Mouse (Mus musculus) forebrain, embryonic 11.5 days (tissue): Measurements from ENCODE around the gene Rab3c. TPM values are rescaled to one million over a fixed set of nuclear protein-coding genes. Genes with fewer than 3 reads are reported as not detected.

Source experiments
- ATAC-seq: fragments of 200-750 bp; cut with Nextera tagmentation; replicated peaks from 2 replicates; pipeline ENCODE4 v1.8.0; 2017; ENCODE audit warnings: moderate TSS enrichment; ENCODE audit not compliant: low FRiP score
- DNase-seq: peaks from one replicate; pipeline ENCODE4 v3.0.0-alpha.2; 2017; ENCODE audit warnings: low spot score
- H3K27ac ChIP-seq: fragments of 300-500 bp; sonication (generic); 2 replicates; pipeline ENCODE4 v1.5.1; 2014; ENCODE audit warnings: low read depth, low read length
- H3K27me3 ChIP-seq: fragments of 300-500 bp; sonication (generic); 2 replicates; pipeline ENCODE4 v1.6.1; 2014; ENCODE audit warnings: mild to moderate bottlenecking, low read length, mixed read lengths; ENCODE audit not compliant: control insufficient read depth, insufficient read depth
- H3K36me3 ChIP-seq: fragments of 300-500 bp; sonication (generic); 2 replicates; pipeline ENCODE4 v1.6.1; 2014; ENCODE audit warnings: mild to moderate bottlenecking, low read length, moderate library complexity, mixed read lengths; ENCODE audit not compliant: control insufficient read depth, insufficient read depth
- H3K4me1 ChIP-seq: fragments of 300-500 bp; sonication (generic); replicated peaks from 2 replicates; pipeline ENCODE4 v1.6.1; 2014; ENCODE audit warnings: low read length, mixed read lengths; ENCODE audit not compliant: control insufficient read depth, insufficient read depth
- H3K4me2 ChIP-seq: fragments of 300-500 bp; sonication (generic); 2 replicates; pipeline ENCODE4 v1.6.1; 2014; ENCODE audit warnings: low read depth, mild to moderate bottlenecking, low read length, moderate library complexity, mixed read lengths; ENCODE audit not compliant: severe bottlenecking
- H3K4me3 ChIP-seq: fragments of 300-500 bp; sonication (generic); 2 replicates; pipeline ENCODE4 v1.5.1; 2014; ENCODE audit warnings: low read depth, low read length
- H3K9ac ChIP-seq: fragments of 300-500 bp; sonication (generic); 2 replicates; pipeline ENCODE4 v1.6.1; 2014; ENCODE audit warnings: low read length
- H3K9me3 ChIP-seq: fragments of 300-500 bp; sonication (generic); 2 replicates; pipeline ENCODE4 v1.6.1; 2016; ENCODE audit warnings: low read length, mixed read lengths; ENCODE audit not compliant: control insufficient read depth
- WGBS: fragments of 180-500 bp; shearing (Covaris S2); extraction: QIAGEN DNeasy Blood & Tissue Kit; methylation state at CpG from one replicate; pipeline ENCODE4 v1.1.7; 2014; 5-methylcytosine and 5-hydroxymethylcytosine counted together
- polyA plus RNA-seq: library from polyadenylated mRNA; unstranded; fragments of >200 nt; fragmentation: Nextera tagmentation; extraction: Ambion mirVana; gene quantifications from 2 replicates; pipeline ENCODE4 v1.2.1, GENCODE M21; 2014

Gene Rab3c
- polyA plus RNA-seq, 1 experiment from 2014 or later = 15.5 TPM

DNA sequence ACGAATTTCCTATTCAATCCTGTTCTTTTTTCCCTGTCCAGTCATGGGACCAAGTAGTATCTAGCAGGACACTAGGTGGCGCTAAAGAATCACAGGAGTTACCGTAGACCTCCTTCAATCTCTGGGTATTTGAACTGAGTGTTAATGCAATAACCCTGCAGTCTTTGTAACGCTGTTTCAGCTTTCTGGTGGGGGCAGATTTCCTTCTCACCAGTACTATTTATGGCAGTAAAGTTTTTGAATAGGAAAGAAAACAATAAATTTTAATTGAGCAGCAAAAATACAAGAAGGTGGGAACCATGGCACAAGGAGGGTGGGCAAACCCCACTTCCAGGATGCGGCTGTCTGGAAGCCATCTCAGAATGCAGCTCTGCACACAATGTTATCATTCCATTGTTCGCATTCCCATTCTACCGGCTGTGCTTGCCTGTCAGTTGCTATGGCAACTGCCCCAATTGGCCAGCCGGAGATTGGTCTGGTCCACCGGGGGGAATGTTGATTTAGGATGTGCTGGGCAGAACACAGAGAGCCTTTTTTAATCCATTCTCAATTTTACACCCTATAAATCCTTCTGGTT lies 217.9 kb downstream of the Rab3c start:
- ATAC-seq (peak; percentile 96), DNase-seq (peak; percentile 72)
- no peak overlapping the region; the same call in 1 of the 2 replicates for H3K9ac ChIP-seq
- no peaks in the 10 kb centered on the region for H3K27me3 ChIP-seq
- no peak overlapping the region for H3K4me3 ChIP-seq
- H3K27ac ChIP-seq = no peak overlapping the region
- H3K4me1 ChIP-seq = no peaks in the 10 kb centered on the region
- WGBS = 12% methylated on average over 9 of the region's 9 CpGs
- H3K9me3 ChIP-seq = no peaks in the 10 kb centered on the region
- H3K4me2 ChIP-seq = peak overlapping the region; percentile 29; the same call in 1 of the 2 replicates
- no peaks in the 10 kb centered on the region for H3K36me3 ChIP-seq

GRCm38 (mm10) chr13:110062288-110062687 lies 218.5 kb downstream of the Rab3c start:
- H3K4me2 ChIP-seq = no peak overlapping the region
- no peaks in the 10 kb centered on the region for H3K9me3 ChIP-seq
- no peaks in the 10 kb centered on the region for H3K4me1 ChIP-seq
- 72% methylated on average over 8 of the region's 8 CpGs for WGBS
- no peaks in the 10 kb centered on the region for H3K36me3 ChIP-seq
- H3K27me3 ChIP-seq = no peaks in the 10 kb centered on the region
- H3K27ac ChIP-seq = no peak overlapping the region
- DNase-seq = no peak
- no peak for ATAC-seq
- H3K9ac ChIP-seq = no peak overlapping the region
- no peak overlapping the region for H3K4me3 ChIP-seq

- Histone ChIP-seq H3K4me2 (no peak overlapping the region), H3K27me3 (no peaks in the 10 kb centered on the region), H3K9ac (no peak overlapping the region), H3K36me3 (no peaks in the 10 kb centered on the region), H3K4me1 (no peaks in the 10 kb centered on the region), H3K27ac (no peak overlapping the region), H3K9me3 (no peaks in the 10 kb centered on the region), H3K4me3 (no peak overlapping the region)
- DNase-seq (no peak), ATAC-seq (no peak)
- 53% methylated on average over 8 of the region's 8 CpGs for WGBS
Measured at GRCm38 (mm10) chr13:110054538-110054937, 226.3 kb downstream of the Rab3c start.

GRCm38 (mm10) chr13:110048767-110049434 lies 231.9 kb downstream of the Rab3c start:
- Histone ChIP-seq H3K4me1 (no peaks in the 10 kb centered on the region), H3K36me3 (no peaks in the 10 kb centered on the region), H3K27me3 (no peaks in the 10 kb centered on the region), H3K4me2 (no peak overlapping the region), H3K9ac (no peak overlapping the region), H3K4me3 (no peak overlapping the region), H3K27ac (no peak overlapping the region), H3K9me3 (no peaks in the 10 kb centered on the region)
- WGBS = 73% methylated on average over 5 of the region's 5 CpGs
- no peak for DNase-seq
- ATAC-seq = no peak

DNA sequence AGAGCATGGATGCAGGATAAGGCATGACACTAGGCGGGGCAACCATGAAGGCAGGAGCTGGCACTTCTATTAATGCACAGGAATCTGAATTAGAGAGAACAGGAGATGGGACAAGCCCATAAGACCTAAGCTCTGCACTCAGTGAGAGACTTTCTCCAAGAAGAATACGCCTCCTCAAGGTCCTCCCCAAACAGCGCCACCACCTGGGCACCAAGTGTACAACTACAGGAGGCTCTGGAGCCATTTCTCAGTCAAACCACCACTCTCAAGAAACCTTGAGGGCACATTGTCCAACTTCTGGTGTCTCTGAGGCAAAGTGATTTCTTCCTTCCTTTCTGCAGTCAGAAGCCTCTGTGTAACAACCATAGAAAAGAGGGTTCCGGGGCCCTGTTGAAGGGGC lies 236.4 kb downstream of the Rab3c start:
- ATAC-seq = no peak
- Histone ChIP-seq H3K4me1 (no peaks in the 10 kb centered on the region), H3K36me3 (no peaks in the 10 kb centered on the region), H3K27me3 (no peaks in the 10 kb centered on the region), H3K9ac (no peak overlapping the region), H3K27ac (no peak overlapping the region), H3K9me3 (no peaks in the 10 kb centered on the region), H3K4me3 (no peak overlapping the region), H3K4me2 (no peak overlapping the region)
- no peak for DNase-seq
- 76% methylated on average over 4 of the region's 4 CpGs for WGBS

DNA sequence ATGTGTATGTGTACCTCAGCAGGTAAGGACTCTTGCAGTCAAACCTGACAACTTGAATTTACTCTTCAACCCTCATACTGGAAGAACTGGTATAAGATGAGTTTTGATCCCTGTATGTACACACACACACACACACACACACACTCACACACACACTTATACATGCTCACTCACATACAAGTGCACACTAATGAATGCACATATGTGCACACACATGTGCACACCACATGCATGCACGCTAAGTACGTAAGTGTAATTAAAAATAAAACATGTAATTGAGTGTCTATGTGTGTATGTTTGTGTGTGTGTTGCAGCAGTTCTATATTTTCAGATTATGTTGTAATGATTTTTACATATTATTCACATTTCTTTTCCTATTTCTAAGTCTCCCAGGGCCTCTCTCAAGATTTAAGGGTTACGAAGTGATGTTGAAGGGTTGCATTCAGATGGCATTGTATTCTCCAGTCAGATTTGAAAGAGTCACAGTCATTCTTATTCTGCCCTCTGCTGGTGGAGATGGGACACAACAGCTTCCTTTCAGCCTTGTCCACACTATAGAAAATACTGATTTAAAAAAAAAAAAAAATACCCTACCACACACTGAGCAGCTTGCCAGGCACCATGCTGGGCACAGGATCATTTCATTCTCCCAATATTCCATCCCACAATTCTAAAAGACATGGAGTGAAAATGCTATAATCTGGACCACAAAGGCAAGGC lies 240.9 kb downstream of the Rab3c start:
- Histone ChIP-seq H3K4me1 (no peaks in the 10 kb centered on the region), H3K27me3 (no peaks in the 10 kb centered on the region), H3K9me3 (no peaks in the 10 kb centered on the region), H3K9ac (no peak overlapping the region), H3K36me3 (no peaks in the 10 kb centered on the region), H3K4me3 (no peak overlapping the region), H3K4me2 (no peak overlapping the region), H3K27ac (no peak overlapping the region)
- DNase-seq (no peak), ATAC-seq (peak; percentile 39; the same call in 1 of the 2 replicates)
- 84% methylated on average over 3 of the region's 3 CpGs for WGBS

DNA sequence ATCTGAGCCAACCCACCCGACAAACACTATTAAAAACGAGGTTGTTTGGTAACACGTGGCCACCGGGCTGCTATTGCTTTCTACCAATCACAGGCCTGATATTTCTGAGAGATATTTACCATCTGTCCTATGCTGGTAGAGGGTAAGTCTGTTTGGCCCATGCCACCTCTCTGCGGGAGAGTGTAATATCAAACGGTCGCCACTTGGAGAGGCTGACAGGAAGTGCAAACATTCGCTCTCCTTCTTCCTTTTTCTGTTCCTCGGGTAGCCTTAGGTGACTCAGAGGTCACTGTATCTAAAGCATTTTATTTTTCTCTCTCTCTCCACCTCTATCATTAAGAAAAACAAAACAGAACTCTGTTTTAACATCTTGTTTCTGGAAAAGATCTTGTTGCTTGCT lies 241.6 kb downstream of the Rab3c start:
- no peak overlapping the region for H3K4me3 ChIP-seq
- no peak overlapping the region for H3K9ac ChIP-seq
- no peak overlapping the region for H3K27ac ChIP-seq
- no peak overlapping the region for H3K4me2 ChIP-seq
- no peaks in the 10 kb centered on the region for H3K4me1 ChIP-seq
- ATAC-seq (no peak), DNase-seq (no peak)
- H3K36me3 ChIP-seq = no peaks in the 10 kb centered on the region
- no peaks in the 10 kb centered on the region for H3K9me3 ChIP-seq
- no peaks in the 10 kb centered on the region for H3K27me3 ChIP-seq
- 86% methylated on average over 9 of the region's 9 CpGs for WGBS

GRCm38 (mm10) chr13:110038521-110038920 lies 242.3 kb downstream of the Rab3c start:
- Histone ChIP-seq H3K27ac (no peak overlapping the region), H3K4me2 (no peak overlapping the region), H3K9me3 (no peaks in the 10 kb centered on the region), H3K27me3 (no peaks in the 10 kb centered on the region), H3K4me3 (no peak overlapping the region), H3K9ac (no peak overlapping the region), H3K36me3 (no peaks in the 10 kb centered on the region), H3K4me1 (no peaks in the 10 kb centered on the region)
- no peak for ATAC-seq
- 92% methylated on average over 3 of the region's 3 CpGs for WGBS
- DNase-seq = no peak
